Mouse (Mus musculus): ENCODE data around the gene Aak1.
"Not testable (repeated sequence)": the region's sequence is repeated elsewhere in the genome, so short reads cannot be mapped to it uniquely, and the experiment has no call there.

Gene Aak1

DNA sequence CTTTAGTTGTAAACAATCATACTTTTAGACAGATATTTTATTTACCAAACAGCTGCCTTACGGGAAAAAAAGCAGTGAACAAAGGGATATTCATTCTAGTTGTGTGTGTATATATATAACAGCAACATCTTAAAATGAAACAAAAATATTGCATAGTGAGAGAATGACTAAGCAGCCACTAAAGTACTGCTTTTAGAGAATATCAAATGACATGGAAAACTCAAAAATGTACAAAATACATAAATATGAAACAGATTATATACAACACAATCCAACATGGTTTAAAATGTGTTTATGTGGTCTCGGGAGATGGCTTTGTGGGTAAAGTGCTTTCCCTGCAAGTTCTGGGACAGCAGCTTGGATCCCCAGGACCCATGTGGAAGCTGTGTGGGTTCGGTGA, 5.7 kb upstream of the Aak1 start:
- no peak for DNase-seq

GRCm38 (mm10) chr6:86846467-86846866, 2.9 kb upstream of the Aak1 start:
- no peak for DNase-seq

DNA sequence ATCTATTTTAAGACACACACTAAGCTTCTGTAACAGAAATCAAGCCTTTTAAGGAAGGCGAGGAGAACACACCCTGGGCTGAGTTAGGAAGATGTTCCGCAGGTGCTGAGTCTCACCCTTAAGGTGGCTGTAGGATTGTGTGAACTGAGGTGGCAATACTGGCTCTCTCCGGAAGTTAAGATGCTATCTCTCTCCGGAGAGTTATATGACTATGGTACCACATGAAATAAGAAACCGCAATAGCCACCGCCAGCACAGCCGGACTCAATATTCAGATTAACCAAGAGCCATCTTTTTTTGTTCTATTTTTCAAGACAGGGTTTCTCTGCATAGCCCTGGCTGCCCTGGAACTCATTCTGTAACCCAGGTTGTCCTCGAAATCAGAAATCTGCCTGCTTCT, 1.5 kb upstream of the Aak1 start:
- no peak for DNase-seq

DNA sequence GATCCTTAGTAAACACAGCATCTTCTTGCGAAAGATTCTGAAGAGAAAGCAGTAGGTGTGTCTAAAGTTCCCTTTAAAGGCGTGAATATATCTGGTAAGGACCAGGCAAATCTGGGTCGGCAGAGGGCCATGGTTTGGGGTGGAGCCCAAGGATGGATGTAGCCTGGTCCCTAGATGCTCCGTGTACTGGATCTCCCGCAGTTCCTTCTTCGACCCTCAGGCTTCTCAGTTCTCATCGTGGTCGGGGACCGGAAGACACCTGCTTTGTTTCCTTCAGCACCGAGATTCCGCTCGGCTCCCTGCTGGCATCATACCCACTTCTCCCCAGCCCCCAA, 770 bp upstream of the Aak1 start:
- no peak for DNase-seq

DNA sequence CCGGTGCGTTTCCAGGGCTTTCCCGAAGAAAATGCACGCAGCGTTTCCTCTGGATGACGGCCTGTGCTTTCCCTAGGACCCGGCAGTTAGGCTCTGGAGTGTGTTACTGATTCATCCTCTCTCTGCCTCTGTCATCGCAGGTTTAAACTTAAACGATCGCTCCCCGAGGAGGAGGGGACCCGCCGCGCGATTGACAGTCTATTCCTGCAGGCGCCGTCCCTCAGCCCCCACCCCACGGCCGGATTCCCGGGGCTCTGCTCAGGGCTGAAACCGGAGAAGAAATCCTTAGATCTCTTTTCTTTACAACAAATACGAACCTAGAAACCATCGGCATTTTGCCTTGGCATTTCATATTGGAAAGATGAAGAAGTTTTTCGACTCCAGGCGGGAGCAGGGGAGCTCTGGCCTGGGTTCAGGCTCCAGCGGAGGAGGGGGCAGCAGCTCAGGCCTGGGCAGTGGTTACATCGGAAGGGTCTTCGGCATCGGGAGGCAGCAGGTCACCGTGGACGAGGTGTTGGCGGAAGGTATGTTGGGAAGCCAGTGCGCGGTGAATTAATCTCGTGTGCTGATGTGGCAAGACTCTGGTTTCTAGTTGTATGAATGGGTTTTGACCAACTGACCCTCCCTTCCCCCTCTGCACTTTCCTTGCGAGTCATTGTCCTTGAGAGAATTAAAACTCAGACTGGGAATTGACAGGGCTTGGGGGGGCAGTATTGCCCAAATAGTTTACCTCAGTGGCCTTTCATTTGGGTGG, 552 bp downstream of the Aak1 start:
- peak; percentile 31 for DNase-seq

- no peak for DNase-seq
These were observed 1.3 kb downstream of the Aak1 start for GRCm38 (mm10) chr6:86850588-86850987.

- peak; percentile 22 for DNase-seq
These were observed 2.2 kb downstream of the Aak1 start for GRCm38 (mm10) chr6:86851561-86851960.

- no peak for DNase-seq
These were observed 4.6 kb downstream of the Aak1 start for GRCm38 (mm10) chr6:86853928-86854327.

DNA sequence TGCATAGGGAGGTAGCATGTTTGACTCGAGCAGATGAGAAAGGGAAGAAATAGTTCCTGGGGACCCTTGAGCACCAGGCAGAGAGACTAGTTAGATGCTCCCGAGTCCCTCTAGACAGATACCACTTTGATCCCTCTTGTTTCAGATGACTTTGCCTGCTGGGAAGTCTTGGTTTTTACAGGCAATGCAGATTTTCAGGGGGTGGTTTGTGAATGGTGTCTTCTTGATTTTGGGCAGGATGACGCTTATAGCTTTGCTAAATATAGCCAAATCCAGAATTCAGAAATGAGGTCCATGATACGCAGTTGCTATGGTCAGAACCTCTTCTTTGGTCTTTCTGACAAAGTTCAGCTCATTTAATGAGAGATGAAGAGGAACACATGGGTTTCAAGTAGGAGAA, 5.6 kb downstream of the Aak1 start:
- no peak for DNase-seq

DNA sequence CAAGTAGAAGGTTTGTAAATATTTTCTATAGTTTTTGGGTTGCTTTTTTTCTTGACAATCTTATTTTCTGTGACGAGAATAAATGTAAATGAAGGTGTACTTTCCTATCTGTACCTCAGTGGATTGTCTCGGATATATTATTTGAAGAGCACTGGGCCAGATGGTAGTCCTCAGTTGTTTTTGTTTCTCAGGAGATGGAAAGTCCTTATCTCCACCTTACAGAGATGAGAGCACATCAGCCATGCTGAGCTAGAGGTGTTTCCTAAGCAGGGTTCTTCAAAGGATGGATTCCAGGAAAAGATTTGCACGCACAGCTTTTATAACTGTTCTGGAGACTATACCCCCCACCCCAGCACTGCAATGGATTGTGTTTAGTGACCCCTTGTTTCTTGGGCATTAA, 9.3 kb downstream of the Aak1 start:
- no peak for DNase-seq

- DNase-seq, result no peak
These were observed 11.6 kb downstream of the Aak1 start for GRCm38 (mm10) chr6:86860732-86861463.

- DNase-seq, result no peak
These were observed 15.0 kb downstream of the Aak1 start for GRCm38 (mm10) chr6:86864358-86864757.

DNA sequence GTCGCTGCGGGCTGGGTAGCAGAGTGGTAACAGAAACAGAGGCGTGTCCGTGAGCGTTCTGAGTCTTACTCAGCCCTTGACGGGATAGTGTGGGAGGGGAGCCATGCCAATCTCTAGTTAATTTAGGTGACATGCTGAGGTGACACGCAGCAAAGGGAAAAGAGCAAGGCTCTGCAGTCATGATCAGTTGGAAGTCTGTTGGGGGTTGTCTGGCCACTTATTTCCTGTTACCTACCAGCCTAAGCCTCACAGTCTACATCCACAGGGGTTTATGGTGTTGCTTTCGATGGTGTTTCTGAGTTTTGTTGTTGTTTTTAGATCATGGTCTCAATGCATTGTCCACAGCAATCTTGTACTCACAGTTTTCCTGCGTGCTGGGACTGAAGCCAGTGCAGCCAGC, 21.0 kb downstream of the Aak1 start:
- no peak for DNase-seq

DNA sequence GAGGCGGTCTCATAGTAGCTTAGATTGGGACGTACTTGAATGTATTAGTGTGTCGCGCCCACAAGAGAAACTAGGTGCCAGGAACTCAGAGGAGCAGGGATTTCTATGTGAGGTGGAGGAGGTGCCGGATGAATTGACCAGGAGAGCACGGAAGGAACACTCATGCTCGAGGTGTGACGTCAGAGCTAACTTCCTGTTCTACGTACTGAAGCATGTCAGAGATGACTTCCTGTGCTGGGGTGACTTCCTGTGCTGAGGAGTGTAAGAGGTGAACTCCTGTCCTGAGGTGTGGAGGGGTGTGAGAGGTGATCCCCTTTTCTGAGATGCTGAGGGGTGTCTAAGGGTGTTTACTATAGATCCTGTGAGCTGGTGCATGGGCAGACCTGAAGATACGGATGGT, 22.5 kb downstream of the Aak1 start:
- no peak for DNase-seq

DNA sequence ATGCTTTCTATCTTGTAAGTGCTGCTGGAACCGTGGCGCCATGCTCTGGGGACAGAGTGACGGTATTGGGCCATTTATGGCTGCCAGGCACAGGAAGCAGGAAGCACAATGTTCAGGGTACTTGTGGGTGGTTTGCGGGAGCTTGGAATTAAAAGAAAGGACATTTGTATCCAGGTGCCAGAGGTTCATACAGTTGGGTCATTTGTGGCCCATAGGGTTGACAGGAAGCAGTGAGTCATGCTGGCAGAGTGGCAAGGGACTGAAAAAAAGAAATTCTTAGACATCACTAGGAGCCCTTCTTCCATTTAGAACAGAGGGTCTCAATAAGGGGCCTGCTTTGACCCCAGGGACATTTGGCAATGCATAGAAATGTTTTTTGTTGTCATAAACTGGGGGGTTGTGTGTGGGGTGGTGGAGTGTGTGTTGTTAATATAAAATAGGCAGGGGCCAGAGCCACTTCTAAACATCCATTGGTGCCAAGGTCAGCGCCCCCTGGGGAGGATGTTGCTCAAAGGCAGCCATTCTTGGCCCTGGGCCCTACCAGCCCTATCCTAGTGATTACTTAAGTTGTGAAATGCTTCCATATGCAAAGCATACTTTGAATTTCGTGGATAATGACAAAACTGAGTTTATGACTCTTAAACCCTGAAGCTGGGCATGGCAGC, 25.5 kb downstream of the Aak1 start:
- DNase-seq, result peak; percentile 20

DNA sequence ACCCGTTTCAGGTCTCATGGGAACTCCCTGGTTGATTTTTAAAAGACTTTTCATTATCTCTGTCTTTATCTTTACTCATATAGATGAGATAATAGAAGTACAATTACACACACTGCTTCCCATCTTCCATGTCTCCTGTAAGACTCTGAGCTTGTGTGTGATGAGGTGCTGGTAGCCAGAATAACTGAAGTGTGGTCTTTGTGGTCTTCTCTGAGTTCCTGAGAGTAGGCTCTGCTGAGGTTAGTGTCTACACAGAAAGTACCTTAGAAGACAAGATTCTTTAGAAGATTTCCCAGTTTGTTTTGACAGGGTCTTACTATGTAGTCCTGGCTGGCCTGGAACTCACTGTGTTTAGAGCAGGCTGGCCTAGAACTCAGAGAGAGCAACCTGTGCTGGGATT, 27.1 kb downstream of the Aak1 start:
- DNase-seq, result no peak

- DNase-seq, result not testable (repeated sequence)
These were observed 29.3 kb downstream of the Aak1 start for GRCm38 (mm10) chr6:86878656-86879055.

DNA sequence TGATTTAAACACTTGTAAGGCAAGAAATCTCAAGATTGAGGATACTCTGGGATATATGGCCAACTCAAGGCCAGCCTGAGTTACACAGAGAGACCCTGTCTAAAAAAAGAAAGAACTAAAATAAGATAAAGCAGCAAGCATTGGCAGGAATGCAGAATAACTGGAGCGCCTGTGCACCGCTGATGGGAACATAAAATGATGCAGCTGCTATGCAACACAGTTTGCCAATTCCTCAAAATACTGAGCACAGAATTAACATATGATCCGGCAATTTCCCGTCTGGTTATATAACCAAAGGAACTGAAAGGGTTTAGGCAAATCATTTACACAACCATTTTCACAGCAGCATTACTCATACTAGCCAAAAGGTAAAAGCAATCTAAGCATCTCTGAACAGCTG, 30.0 kb downstream of the Aak1 start:
- DNase-seq, result no peak

DNA sequence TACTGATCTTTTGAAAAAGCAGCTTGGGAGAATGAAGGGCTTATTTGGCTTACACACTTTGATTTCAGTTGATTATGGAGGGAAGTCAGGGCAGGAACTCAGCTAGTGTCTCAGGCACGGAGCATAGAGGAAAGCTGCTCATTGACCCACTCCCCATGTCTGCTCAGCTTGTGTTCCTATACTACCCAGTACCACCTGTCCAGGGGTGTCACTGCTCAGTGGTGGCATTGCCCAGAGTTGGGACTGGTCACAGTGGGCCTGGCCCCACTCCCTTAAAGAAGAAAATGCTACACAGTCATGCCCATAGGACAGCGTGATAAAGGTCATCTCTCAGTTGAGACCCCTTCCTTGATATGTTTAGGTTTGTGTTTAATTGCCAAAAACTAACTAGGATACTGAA, 34.9 kb downstream of the Aak1 start:
- DNase-seq, result no peak

GRCm38 (mm10) chr6:86884746-86885145, 35.4 kb downstream of the Aak1 start:
- no peak for DNase-seq

- peak; percentile 37 for DNase-seq
These were observed 36.7 kb downstream of the Aak1 start for GRCm38 (mm10) chr6:86885816-86886529.

DNA sequence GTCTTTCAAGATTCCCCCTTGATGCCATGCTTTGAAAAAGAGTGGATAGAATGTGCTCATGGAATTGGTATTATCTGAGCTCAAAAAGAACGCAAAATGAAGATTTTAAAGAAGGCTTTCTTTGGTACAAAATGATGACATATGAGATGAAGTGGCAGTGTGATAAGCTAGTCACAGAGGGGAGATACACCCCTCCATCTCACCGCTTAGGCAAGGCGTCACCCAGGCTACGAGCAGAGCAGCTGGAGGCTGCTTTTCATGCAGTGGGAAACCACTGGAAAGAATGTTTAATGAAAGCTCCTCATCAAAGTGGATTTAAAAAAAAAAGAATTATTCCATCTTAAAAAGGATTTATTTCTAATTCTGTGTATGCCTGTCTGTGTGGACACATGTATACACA, 37.5 kb downstream of the Aak1 start:
- no peak for DNase-seq

DNA sequence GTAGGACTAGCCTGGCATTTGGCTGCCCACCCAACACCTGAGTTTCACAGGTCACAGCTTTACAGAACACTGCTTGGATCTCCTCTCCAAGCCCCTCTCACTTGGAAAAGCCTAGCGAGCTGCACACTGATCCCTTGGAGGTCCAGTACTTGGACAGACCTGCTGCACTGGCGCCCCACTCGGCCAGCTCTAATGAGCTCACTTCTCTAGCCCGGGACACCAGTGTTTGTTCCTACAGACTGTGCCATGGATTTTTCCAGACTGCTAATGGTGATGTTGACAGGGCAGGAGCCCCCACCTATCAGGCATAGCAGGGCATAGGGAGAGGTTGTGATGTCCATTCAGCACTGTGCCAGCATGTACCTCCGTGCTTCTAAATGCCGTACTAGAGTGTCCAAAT, 48.2 kb downstream of the Aak1 start:
- DNase-seq, result no peak

DNA sequence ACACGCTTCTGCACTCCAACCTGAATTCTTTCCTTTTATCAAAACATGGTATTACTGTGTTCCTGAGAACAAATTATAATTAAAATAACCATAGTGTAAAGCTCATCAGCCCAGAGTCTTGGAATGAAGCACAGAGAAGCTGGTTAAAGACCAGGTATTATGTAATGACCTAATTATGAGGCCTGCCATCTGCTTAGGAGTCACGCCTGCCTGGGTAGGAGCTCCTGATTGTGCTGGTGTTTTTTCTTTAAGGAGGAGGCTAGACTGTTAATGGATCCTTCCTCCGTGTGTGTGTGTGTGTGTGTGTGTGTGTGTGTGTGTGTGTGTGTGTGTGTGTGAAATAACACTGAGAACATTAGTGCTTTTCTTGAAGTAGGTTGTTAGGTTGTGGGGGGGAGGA, 49.7 kb downstream of the Aak1 start:
- peak; percentile 23 for DNase-seq
